Mouse (Mus musculus) spleen, adult 2 months (tissue): ENCODE measurements around the gene Zfp708.
"Not testable (repeated sequence)": the region's sequence is repeated elsewhere in the genome, so short reads cannot be mapped to it uniquely, and the experiment has no call there.

Source experiments
- CTCF ChIP-seq: fragments of 200-500 bp; IDR thresholded peaks from 2 replicates; pipeline ENCODE4 v1.5.1; 2011; ENCODE audit warnings: mild to moderate bottlenecking, inconsistent platforms; ENCODE audit not compliant: insufficient read depth, insufficient read length, insufficient replicate concordance; ENCODE audit errors: extremely low read depth
- POLR2A ChIP-seq: fragments of 200-500 bp; IDR thresholded peaks from 2 replicates; pipeline ENCODE4 v1.6.1; 2011; ENCODE audit warnings: low read depth, low read length, inconsistent platforms

DNA sequence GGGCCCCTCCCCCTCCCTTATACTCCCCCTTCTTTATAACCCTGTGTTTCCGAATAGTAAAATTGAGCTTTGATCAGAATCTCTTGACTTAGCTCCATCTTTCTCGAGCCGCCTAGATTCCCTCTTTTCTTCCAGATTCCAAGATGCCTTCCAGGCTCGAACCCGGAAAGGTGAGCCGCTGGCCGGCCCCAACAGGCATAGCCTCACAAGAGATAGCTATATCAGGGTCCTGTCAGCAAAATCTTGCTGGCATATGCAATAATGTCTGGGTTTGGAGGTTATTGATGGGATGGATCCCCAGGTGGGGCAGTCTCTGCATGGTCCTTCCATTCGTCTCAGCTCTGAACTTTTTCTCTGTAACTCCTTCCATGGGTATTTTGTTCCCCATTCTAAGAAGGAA is 18.4 kb upstream of the Zfp708 start, which contains the start of gene Rslcan18:
- TF ChIP-seq CTCF, POLR2A: not testable (repeated sequence)
